Mouse (Mus musculus) embryonic facial prominence, embryonic 11.5 days (tissue): ENCODE results near the gene Tmem151b. TPM values are rescaled to one million over a fixed set of nuclear protein-coding genes. Genes with fewer than 3 reads are reported as not detected.

ENCODE experiments used
- ATAC-seq: fragments of 200-750 bp; cut with Nextera tagmentation; replicated peaks from 2 replicates; pipeline ENCODE4 v1.8.0; 2017; ENCODE audit warnings: low read depth; ENCODE audit not compliant: insufficient number of reproducible peaks, low FRiP score, low TSS enrichment
- DNase-seq: peaks from one replicate; pipeline ENCODE4 v3.0.0-alpha.2; 2015; ENCODE audit warnings: low spot score
- H3K27ac ChIP-seq: fragments of 300-500 bp; sonication (generic); replicated peaks from 2 replicates; pipeline ENCODE4 v1.5.1; 2014; ENCODE audit warnings: mild to moderate bottlenecking, low read depth, low read length, control low read depth
- H3K27me3 ChIP-seq: fragments of 300-500 bp; sonication (generic); 2 replicates; pipeline ENCODE4 v1.6.1; 2014; ENCODE audit warnings: mild to moderate bottlenecking, low read length, moderate library complexity, mixed read lengths; ENCODE audit not compliant: control insufficient read depth, insufficient read depth
- H3K36me3 ChIP-seq: fragments of 300-500 bp; sonication (generic); replicated peaks from 2 replicates; pipeline ENCODE4 v1.6.1; 2014; ENCODE audit warnings: low read depth, mild to moderate bottlenecking, low read length, moderate library complexity, mixed read lengths; ENCODE audit not compliant: control insufficient read depth, insufficient read depth
- H3K4me1 ChIP-seq: fragments of 300-500 bp; sonication (generic); 2 replicates; pipeline ENCODE4 v1.6.1; 2014; ENCODE audit warnings: low read length, mixed read lengths; ENCODE audit not compliant: control insufficient read depth, insufficient read depth
- H3K4me2 ChIP-seq: fragments of 300-500 bp; sonication (generic); 2 replicates; pipeline ENCODE4 v1.6.1; 2014; ENCODE audit warnings: low read depth, mild to moderate bottlenecking, control low read depth, low read length, moderate library complexity
- H3K4me3 ChIP-seq: fragments of 300-500 bp; sonication (generic); 2 replicates; pipeline ENCODE4 v1.5.1; 2014; ENCODE audit warnings: low read depth, low read length, control low read depth
- H3K9ac ChIP-seq: fragments of 300-500 bp; sonication (generic); replicated peaks from 2 replicates; pipeline ENCODE4 v1.6.1; 2014; ENCODE audit warnings: mild to moderate bottlenecking, control low read depth, low read length
- H3K9me3 ChIP-seq: fragments of 300-500 bp; sonication (generic); replicated peaks from 2 replicates; pipeline ENCODE4 v1.6.1; 2016; ENCODE audit warnings: mild to moderate bottlenecking, low read length, inconsistent platforms, mixed read lengths; ENCODE audit not compliant: control insufficient read depth
- WGBS: fragments of 180-500 bp; shearing (Covaris S2); extraction: QIAGEN DNeasy Blood & Tissue Kit; methylation state at CpG from one replicate; pipeline ENCODE4 v1.1.7; 2014; 5-methylcytosine and 5-hydroxymethylcytosine counted together
- polyA plus RNA-seq: library from polyadenylated mRNA; unstranded; fragments of >200 nt; fragmentation: Nextera tagmentation; extraction: Ambion mirVana; gene quantifications from 2 replicates; pipeline ENCODE4 v1.2.1, GENCODE M21; 2014

Tmem151b gene
- polyA plus RNA-seq, 1 experiment from 2014 or later: 5.4 TPM

DNA sequence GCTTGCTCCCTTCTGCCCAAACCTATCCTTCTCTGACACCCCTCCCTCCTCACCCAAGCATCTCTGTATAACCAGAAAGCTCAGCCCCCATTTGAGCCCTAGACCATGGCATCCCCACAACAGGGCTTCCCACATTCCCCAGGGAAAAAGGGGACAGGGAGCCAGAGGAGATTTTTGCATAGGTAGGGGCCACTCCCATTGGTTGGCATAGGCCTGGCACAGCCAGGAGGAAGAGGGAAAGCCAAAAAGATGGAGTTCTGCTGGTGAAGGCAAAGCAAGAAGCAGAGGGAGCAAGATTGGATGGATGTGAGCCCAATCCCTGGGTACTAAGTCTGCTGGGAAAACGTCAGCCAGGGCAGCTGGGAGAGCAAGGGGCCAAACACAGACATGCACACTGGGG is 6.4 kb downstream of the Tmem151b start:
- 19% methylated on average over 1 of the region's 1 CpGs for WGBS
- no peak for DNase-seq
- H3K9ac ChIP-seq: no peak overlapping the region
- no peak overlapping the region for H3K27ac ChIP-seq
- H3K27me3 ChIP-seq: peaks cover 46% of the 10 kb centered on the region
- H3K4me1 ChIP-seq: peaks cover 8% of the 10 kb centered on the region
- H3K4me3 ChIP-seq: no peak overlapping the region
- H3K36me3 ChIP-seq: no peaks in the 10 kb centered on the region; the same call in none of the 2 replicates
- no peak for ATAC-seq
- H3K4me2 ChIP-seq: no peak overlapping the region
- H3K9me3 ChIP-seq: no peaks in the 10 kb centered on the region

- H3K9ac ChIP-seq: no peak overlapping the region
- WGBS: 79% methylated on average over 2 of the region's 2 CpGs
- H3K4me1 ChIP-seq: peaks cover 8% of the 10 kb centered on the region
- ATAC-seq: no peak
- H3K27me3 ChIP-seq: peaks cover 46% of the 10 kb centered on the region
- H3K27ac ChIP-seq: no peak overlapping the region
- no peak for DNase-seq
- H3K36me3 ChIP-seq: no peaks in the 10 kb centered on the region; the same call in none of the 2 replicates
- H3K4me2 ChIP-seq: no peak overlapping the region
- H3K4me3 ChIP-seq: no peak overlapping the region
- no peaks in the 10 kb centered on the region for H3K9me3 ChIP-seq
Measured at GRCm38 (mm10) chr17:45542705-45543104, 6.8 kb downstream of the Tmem151b start.

DNA sequence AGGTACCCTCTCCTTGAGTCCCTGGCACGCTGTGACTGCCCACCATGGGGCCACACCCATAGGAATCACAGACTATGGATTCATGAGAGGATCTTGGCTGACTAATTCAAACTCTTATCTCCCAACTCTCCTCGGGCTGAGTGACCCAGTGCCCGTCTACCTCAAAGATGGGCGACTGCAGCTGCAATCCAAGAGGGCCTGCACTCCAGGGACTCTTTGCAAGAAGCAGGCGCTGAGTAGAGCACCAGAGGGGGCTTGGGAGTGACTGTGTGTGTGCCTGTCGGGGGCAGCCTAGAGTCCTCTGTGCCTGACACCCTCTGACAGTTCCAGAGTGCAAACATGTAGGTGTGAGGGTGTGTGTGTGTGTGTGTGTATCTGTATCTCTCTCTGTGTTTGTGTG is 7.3 kb downstream of the Tmem151b start:
- Histone ChIP-seq H3K4me2 (no peak overlapping the region), H3K4me3 (no peak overlapping the region), H3K27me3 (peaks cover 42% of the 10 kb centered on the region), H3K27ac (no peak overlapping the region), H3K9ac (no peak overlapping the region), H3K4me1 (peaks cover 8% of the 10 kb centered on the region), H3K9me3 (no peaks in the 10 kb centered on the region), H3K36me3 (no peaks in the 10 kb centered on the region; the same call in none of the 2 replicates)
- no peak for DNase-seq
- WGBS: 44% methylated on average over 6 of the region's 6 CpGs
- no peak for ATAC-seq

- ATAC-seq (no peak), DNase-seq (no peak)
- no peaks in the 10 kb centered on the region; the same call in 1 of the 2 replicates for H3K4me1 ChIP-seq
- H3K4me3 ChIP-seq: no peak overlapping the region
- H3K9ac ChIP-seq: no peak overlapping the region
- WGBS: 79% methylated on average over 21 of the region's 21 CpGs
- H3K27ac ChIP-seq: no peak overlapping the region
- peaks cover 24% of the 10 kb centered on the region for H3K27me3 ChIP-seq
- H3K9me3 ChIP-seq: no peaks in the 10 kb centered on the region
- no peaks in the 10 kb centered on the region; the same call in 1 of the 2 replicates for H3K36me3 ChIP-seq
- H3K4me2 ChIP-seq: no peak overlapping the region
Measured at GRCm38 (mm10) chr17:45539664-45540063, 9.8 kb downstream of the Tmem151b start.

DNA sequence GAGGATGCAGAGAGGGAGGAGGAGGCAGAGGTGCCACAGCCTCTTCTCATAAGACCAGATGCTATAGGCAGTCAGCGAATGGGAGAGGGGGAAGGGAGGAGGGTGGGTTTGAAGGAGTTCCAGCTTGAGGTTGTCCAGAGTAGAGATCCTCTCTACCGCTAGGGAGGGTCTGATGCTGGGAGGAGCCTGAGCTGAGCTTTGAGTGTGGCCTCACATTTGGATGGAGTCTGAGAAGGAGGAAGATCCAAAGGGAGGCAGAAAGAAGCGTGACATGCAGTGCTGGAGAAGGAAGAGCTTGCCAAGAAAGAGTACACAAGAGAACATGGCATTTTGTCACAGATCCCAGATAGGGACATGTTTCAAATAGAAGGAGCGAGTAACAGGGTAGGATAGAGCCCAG is 11.1 kb downstream of the Tmem151b start:
- no peak overlapping the region for H3K4me3 ChIP-seq
- H3K9me3 ChIP-seq: no peaks in the 10 kb centered on the region
- WGBS: 63% methylated on average over 4 of the region's 4 CpGs
- DNase-seq (no peak), ATAC-seq (no peak)
- H3K36me3 ChIP-seq: no peaks in the 10 kb centered on the region
- peaks cover 14% of the 10 kb centered on the region for H3K27me3 ChIP-seq
- H3K4me1 ChIP-seq: no peaks in the 10 kb centered on the region
- no peak overlapping the region for H3K9ac ChIP-seq
- H3K27ac ChIP-seq: no peak overlapping the region
- no peak overlapping the region for H3K4me2 ChIP-seq

DNA sequence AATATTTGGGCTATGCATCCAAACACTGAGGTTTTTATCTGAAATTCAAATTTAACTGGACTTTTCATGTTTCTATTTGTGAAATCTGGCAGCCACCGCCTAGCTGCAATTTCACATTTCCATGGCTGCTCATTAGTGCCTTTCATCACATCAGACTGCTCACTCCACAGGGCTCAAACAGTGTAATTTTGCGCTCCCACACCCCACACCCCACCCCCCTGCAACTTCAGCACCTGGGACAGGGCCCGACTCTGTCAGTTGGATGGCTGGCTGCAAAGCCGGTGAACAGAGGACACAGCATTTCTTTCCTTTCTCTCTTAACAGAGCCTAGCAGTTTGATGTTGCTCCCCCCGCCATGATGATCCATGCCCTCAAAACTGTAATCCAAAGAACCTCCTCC is 13.2 kb downstream of the Tmem151b start:
- H3K27me3 ChIP-seq: peaks cover 8% of the 10 kb centered on the region; the same call in 1 of the 2 replicates
- H3K9me3 ChIP-seq: no peaks in the 10 kb centered on the region
- H3K27ac ChIP-seq: no peak overlapping the region
- H3K4me1 ChIP-seq: no peaks in the 10 kb centered on the region
- WGBS: 16% methylated on average over 5 of the region's 5 CpGs
- H3K4me2 ChIP-seq: no peak overlapping the region
- H3K9ac ChIP-seq: no peak overlapping the region
- peak; percentile 73 for DNase-seq
- ATAC-seq: no peak
- H3K4me3 ChIP-seq: no peak overlapping the region
- no peaks in the 10 kb centered on the region for H3K36me3 ChIP-seq

- Histone ChIP-seq H3K9me3 (no peaks in the 10 kb centered on the region), H3K4me3 (no peak overlapping the region), H3K4me1 (no peaks in the 10 kb centered on the region), H3K9ac (no peak overlapping the region), H3K27me3 (peaks cover 8% of the 10 kb centered on the region; the same call in 1 of the 2 replicates), H3K4me2 (no peak overlapping the region), H3K27ac (no peak overlapping the region), H3K36me3 (no peaks in the 10 kb centered on the region)
- DNase-seq (no peak), ATAC-seq (no peak)
- 48% methylated on average over 15 of the region's 15 CpGs for WGBS
Measured at GRCm38 (mm10) chr17:45532896-45533295, 16.6 kb downstream of the Tmem151b start.

DNA sequence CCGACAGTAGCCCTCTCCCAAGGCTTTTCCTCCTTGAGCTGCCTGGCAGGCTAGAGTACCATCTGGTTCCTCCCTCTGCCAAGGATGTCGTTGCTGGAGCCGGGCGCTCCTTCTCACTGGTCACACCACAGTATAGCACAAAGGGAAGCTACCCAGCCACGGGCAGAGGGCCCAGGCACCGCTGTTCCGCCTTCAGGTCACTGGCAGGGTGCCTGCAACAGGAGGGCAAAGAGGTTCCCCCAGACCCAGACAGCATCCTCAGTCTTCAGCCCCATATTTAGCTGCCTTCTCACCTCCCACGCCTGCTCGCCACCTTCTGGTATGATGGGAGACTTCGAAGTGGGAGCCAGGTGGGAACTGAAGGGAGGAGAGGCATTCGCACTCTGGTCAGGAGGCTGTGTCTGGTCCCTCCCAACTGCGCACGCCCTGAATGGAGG is 19.1 kb downstream of the Tmem151b start:
- H3K9ac ChIP-seq: no peak overlapping the region
- 54% methylated on average over 13 of the region's 13 CpGs for WGBS
- peaks cover 6% of the 10 kb centered on the region; the same call in 1 of the 2 replicates for H3K27me3 ChIP-seq
- no peak overlapping the region for H3K4me2 ChIP-seq
- H3K4me3 ChIP-seq: no peak overlapping the region
- H3K4me1 ChIP-seq: no peaks in the 10 kb centered on the region
- ATAC-seq (no peak), DNase-seq (no peak)
- no peaks in the 10 kb centered on the region for H3K9me3 ChIP-seq
- H3K27ac ChIP-seq: no peak overlapping the region
- no peaks in the 10 kb centered on the region for H3K36me3 ChIP-seq
